Mouse (Mus musculus) Muller cell, postnatal 12 days (primary cell): ENCODE data around the gene Fmr1nb.

Experiments
- DNase-seq: peaks from one replicate; pipeline ENCODE4 v3.0.0-alpha.2; 2015; ENCODE audit errors: inconsistent ontology term

Fmr1nb gene

DNA sequence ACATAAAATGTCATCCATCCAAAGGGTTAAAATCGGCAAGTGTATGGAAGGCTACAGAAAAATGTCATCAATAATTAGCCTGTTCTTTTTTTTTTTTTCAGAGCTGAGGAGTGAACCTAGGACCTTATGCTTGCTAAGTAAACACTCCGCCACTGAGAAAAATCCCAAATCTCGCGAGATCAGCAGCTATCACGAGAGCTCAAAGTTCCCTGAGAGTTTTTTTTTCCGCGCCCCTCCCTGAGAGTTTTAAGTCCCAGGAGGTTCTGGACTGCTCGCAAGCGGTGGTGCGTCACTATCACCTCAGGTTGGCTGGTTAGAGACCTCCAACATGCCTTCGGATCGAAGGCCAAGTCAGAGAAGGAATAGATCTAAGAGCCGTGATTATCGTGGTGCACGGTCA lies at the start of gene Fmr1nb:
TSS of gene Fmr1nb (plus strand) at position 234 of the 400 bp plus-strand sequence.
- DNase-seq: no peak

DNA sequence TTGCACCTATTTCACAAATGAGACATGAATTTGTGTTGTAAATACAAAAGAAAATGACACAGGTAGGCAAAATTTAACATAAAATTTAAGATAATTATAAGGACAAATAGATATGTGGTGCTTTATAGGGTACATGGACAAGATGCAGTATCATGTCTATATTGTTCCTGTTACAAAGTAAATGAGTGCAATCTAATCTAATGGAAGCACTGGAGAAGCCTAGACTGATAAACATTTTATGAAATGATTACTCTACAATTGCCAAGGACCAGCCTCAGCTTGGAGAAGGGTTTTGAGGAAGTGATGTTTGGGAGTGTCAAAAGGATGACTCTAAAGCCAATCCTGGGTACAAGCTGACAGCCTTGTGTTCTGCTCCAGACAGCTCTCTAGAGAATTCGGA lies 24.7 kb upstream of the Fmr1nb start:
- DNase-seq: no peak

DNA sequence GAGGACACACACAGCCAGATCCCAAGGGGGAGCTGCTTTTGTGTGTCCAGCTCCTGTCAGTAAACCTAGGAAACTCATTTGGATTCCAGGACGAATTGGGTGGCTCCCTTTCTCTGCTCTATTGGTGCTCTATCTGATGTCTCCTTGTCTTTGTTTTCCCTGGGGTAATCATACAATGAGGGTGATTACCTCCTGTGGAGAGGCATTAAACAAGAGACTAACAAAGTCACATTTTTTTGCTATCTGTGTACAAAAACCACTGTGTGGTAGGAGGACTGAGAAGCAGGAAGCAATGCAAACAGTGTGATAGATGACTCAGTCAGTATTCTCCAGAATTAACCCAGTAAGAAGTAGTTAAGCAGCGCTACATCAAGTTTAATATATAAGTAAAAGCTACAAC lies 21.6 kb upstream of the Fmr1nb start:
- no peak for DNase-seq

- peak; percentile 7 for DNase-seq
These were observed 58.8 kb downstream of the Fmr1nb start for GRCm38 (mm10) chrX:68820449-68820848.

DNA sequence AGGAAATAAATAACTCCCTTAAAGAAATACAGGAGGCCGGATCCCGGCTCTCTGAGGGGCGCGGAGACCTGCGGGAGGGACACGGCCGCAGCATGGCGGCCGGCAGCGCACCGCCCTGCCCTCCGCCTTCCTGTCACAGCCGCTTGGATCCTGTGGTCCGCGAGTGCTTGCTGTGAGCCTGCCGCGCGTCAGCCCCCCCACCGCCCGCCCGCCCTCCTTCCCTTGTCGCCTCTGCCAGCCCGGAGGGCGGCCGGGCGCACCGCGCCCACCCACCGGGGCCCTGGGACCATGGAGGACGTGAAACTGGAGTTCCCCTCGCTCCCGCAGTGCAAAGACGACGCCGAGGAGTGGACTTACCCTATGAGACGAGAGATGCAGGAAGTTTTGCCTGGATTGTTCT lies 59.4 kb downstream of the Fmr1nb start, which contains the start of gene Gm14698:
TSS of gene Gm14698 (plus strand) at position 35 of the 400 bp plus-strand sequence.
- DNase-seq: peak; percentile 11

- DNase-seq: peak; percentile 19
These were observed 78.2 kb downstream of the Fmr1nb start for GRCm38 (mm10) chrX:68839548-68840444.
